21 mouse cellular contexts compared by ENCODE assay signal in genomic region chr2:165956096-165956740, GRCm38 (mm10). TPM values are rescaled to one million over a fixed set of nuclear protein-coding genes. Genes with fewer than 3 reads are reported as not detected.
A peak's percentile ranks its signal among the peaks of the same experiment; 100 is the strongest.
DNase-seq lines count a peak whose midpoint lies in the region; ATAC-seq and TF ChIP-seq lines count a peak whose summit lies in the region.
"Had no signal": no experiment of that assay in that cellular context is flagged by ENCODE, and none has a peak within 500 bp of the region (broad histone marks: within the 10 kb centered on the region; RNA-seq: fewer than 3 reads in every experiment).

No protein-coding gene starts in this region.

- no peak for TF ChIP-seq CTCF in bone marrow macrophage, adult 2 months (IDR thresholded peaks at IDR 0.05; ENCODE audit: low read depth, low read length)
- TF ChIP-seq CTCF in thymus, adult 2 months (IDR thresholded peaks at IDR 0.05; ENCODE audit: borderline replicate concordance, control insufficient read depth, extremely low read depth, insufficient read depth, low read length, poor library complexity): no peak

- no peak overlapping the region for H3K4me3 ChIP-seq in liver, embryonic 15.5 days (replicated peaks)
- H3K4me3 ChIP-seq in bone marrow macrophage, adult 2 months (ENCODE audit: insufficient read depth, low read length): peak overlapping the region; percentile 53
- no peak overlapping the region for H3K4me3 ChIP-seq in thymus, adult 2 months (ENCODE audit: control insufficient read depth, insufficient read depth, low read length)
- H3K4me3 ChIP-seq: embryonic facial prominence, embryonic 10.5 days; gastrocnemius, adult 2 months; heart, embryonic 15.5 days; neural tube, embryonic 12.5 days had no signal

- intact Hi-C loops in heart, postnatal 14 days (cut with DNase I): no loop called here

- WGBS in liver, embryonic 15.5 days (ENCODE audit: insufficient replicate concordance): 21% methylated on average over 7 of the region's 7 CpGs
- WGBS in thymus, adult 2 months: 4% methylated on average over 7 of the region's 7 CpGs

- DNase-seq in liver: no peak
- peak; percentile 80 for DNase-seq in CD4-positive helper T cell, adult 2 months (ENCODE audit: low read depth, low spot score)
- peak; percentile 33 for DNase-seq in thymus, adult 2 months
- no peak for DNase-seq in heart, postnatal 14 days
- DNase-seq in ovary, postnatal 14 days (ENCODE audit: low spot score): no peak
- no peak for DNase-seq in cerebellum, adult 11 months
- DNase-seq: adrenal gland, adult 8-10 months; cerebellum, adult 2 months; gastrocnemius, adult 2 months; heart, adult 11 months; layer of hippocampus, postnatal 36 days; liver, embryonic 13.5 days; midbrain, embryonic 14.5 days; right cerebral cortex, postnatal 25 days had no signal

- no peaks in the 10 kb centered on the region for H3K9me3 ChIP-seq in liver, embryonic 15.5 days (replicated peaks)
- H3K9me3 ChIP-seq: embryonic facial prominence, embryonic 10.5 days; heart, embryonic 15.5 days; liver, embryonic 13.5 days; neural tube, embryonic 12.5 days had no signal

- no peak for TF ChIP-seq POLR2A in bone marrow macrophage, adult 2 months (IDR thresholded peaks at IDR 0.05; ENCODE audit: borderline replicate concordance, low read depth, low read length)
- TF ChIP-seq POLR2A in thymus, adult 2 months (IDR thresholded peaks at IDR 0.05; ENCODE audit: control insufficient read depth, extremely low read depth, insufficient read depth, low read length, poor library complexity): no peak

- H3K27me3 ChIP-seq in liver, embryonic 15.5 days: 0 out of 2 replicates have a peak, but pooled peaks cover 6% of the 10 kb centered on the region
- no peaks in the 10 kb centered on the region for H3K27me3 ChIP-seq in thymus, adult 2 months (ENCODE audit: control insufficient read depth, insufficient read depth, low read length)
- H3K27me3 ChIP-seq: heart, embryonic 15.5 days; liver, embryonic 13.5 days; neural tube, embryonic 12.5 days had no signal

- H3K4me2 ChIP-seq in liver, embryonic 15.5 days: no peak overlapping the region
- H3K4me2 ChIP-seq: heart, embryonic 15.5 days; neural tube, embryonic 12.5 days had no signal

- ATAC-seq in liver, embryonic 15.5 days (ENCODE audit: insufficient read depth): no peak
- ATAC-seq: forebrain, embryonic 16.5 days; lung, postnatal 0 days had no signal

- H3K4me1 ChIP-seq in liver, embryonic 15.5 days (replicated peaks): peaks cover 40% of the 10 kb centered on the region
- H3K4me1 ChIP-seq in bone marrow macrophage, adult 2 months (ENCODE audit: control insufficient read depth, insufficient read depth, low read length): peaks cover 58% of the 10 kb centered on the region
- peaks cover 52% of the 10 kb centered on the region for H3K4me1 ChIP-seq in thymus, adult 2 months (replicated peaks; ENCODE audit: control insufficient read depth, insufficient read depth, low read length)
- H3K4me1 ChIP-seq: neural tube, embryonic 12.5 days had no signal

- H3K9ac ChIP-seq in liver, embryonic 15.5 days: no peak overlapping the region
- H3K9ac ChIP-seq: heart, embryonic 15.5 days; neural tube, embryonic 12.5 days had no signal

- peak overlapping the region; percentile 0; the same call in 1 of the 2 replicates for H3K27ac ChIP-seq in liver, embryonic 15.5 days (replicated peaks)
- peak overlapping the region; percentile 99 for H3K27ac ChIP-seq in bone marrow macrophage, adult 2 months (ENCODE audit: insufficient read depth, low read depth, low read length)
- peak overlapping the region; percentile 93 for H3K27ac ChIP-seq in thymus, adult 2 months (ENCODE audit: control insufficient read depth, insufficient read depth, low read length)
- H3K27ac ChIP-seq: embryonic facial prominence, embryonic 10.5 days; gastrocnemius, adult 2 months; neural tube, embryonic 12.5 days had no signal

- H3K36me3 ChIP-seq in liver, embryonic 15.5 days (replicated peaks): no peaks in the 10 kb centered on the region
- no peaks in the 10 kb centered on the region for H3K36me3 ChIP-seq in thymus, adult 2 months (ENCODE audit: control insufficient read depth, insufficient read depth, low read length)
- H3K36me3 ChIP-seq: embryonic facial prominence, embryonic 10.5 days; heart, embryonic 15.5 days; liver, embryonic 13.5 days; neural tube, embryonic 12.5 days had no signal

RNA-seq across cellular contexts. Expression of gene Ncoa3, which starts 36.2 kb away (rescaled TPM):
- 3.5 and 3.7 TPM in 2 replicates for polyA plus RNA-seq in liver, embryonic 15.5 days (2015; fragmentation: Nextera tagmentation; extraction: Ambion mirVana)
- 118 and 119 TPM in 2 replicates for polyA plus RNA-seq in bone marrow macrophage, adult 2 months (2012; ENCODE audit: insufficient read depth, insufficient read length, missing spikeins)
- polyA plus RNA-seq in thymus, adult 2 months (2012; rRNA removed): 70.0 and 73.4 TPM in 2 replicates
- 10 to 100 TPM; 28.7 to 31.5 TPM for total RNA-seq in heart, postnatal 14 days (2021)

RNA-seq across cellular contexts. Expression of gene Zmynd8, which starts 57.4 kb away (rescaled TPM):
- polyA plus RNA-seq in liver, embryonic 15.5 days (2015; fragmentation: Nextera tagmentation; extraction: Ambion mirVana): 19.1 and 24.6 TPM in 2 replicates
- polyA plus RNA-seq in bone marrow macrophage, adult 2 months (2012; ENCODE audit: insufficient read depth, insufficient read length, missing spikeins): 97.8 and 99.5 TPM in 2 replicates
- 30.3 and 30.9 TPM in 2 replicates for polyA plus RNA-seq in thymus, adult 2 months (2012; rRNA removed)
- total RNA-seq in heart, postnatal 14 days (2021): 10 to 100 TPM; 52.0 to 52.5 TPM

Comparison
In these comparisons a context has a peak if more than half of its experiments do, and no peak if none do; other contexts are left out.
1. H3K27ac ChIP-seq: peak in every context shown above with its lines; median percentile 99 in bone marrow macrophage, adult 2 months; 93 in thymus, adult 2 months; 0 in liver, embryonic 15.5 days.
2. DNase-seq: peak in CD4-positive helper T cell, adult 2 months (single experiment) and thymus, adult 2 months (single experiment); none in liver (single experiment), heart, postnatal 14 days (0 of 2), ovary, postnatal 14 days (single experiment) and cerebellum, adult 11 months (single experiment).
3. RNA of gene Ncoa3, which starts 36.2 kb away (polyA plus RNA-seq): 118 to 119 TPM in bone marrow macrophage, adult 2 months and 70.0 to 73.4 TPM in thymus, adult 2 months; 3.5 to 3.7 TPM in liver, embryonic 15.5 days; every median in the first group is over 10 times any median in the second.